Mouse (Mus musculus) forebrain, embryonic 13.5 days (tissue): ENCODE results near the gene Smc4. TPM values are rescaled to one million over a fixed set of nuclear protein-coding genes. Genes with fewer than 3 reads are reported as not detected.
"Not testable (repeated sequence)": the region's sequence is repeated elsewhere in the genome, so short reads cannot be mapped to it uniquely, and the experiment has no call there.

ENCODE experiments used
- ATAC-seq: fragments of 200-750 bp; cut with Nextera tagmentation; 2 replicates; pipeline ENCODE4 v1.8.0; 2017
- H3K27ac ChIP-seq: fragments of 300-500 bp; sonication (generic); 2 replicates; pipeline ENCODE4 v1.5.1; 2015; ENCODE audit warnings: inconsistent platforms, mild to moderate bottlenecking, moderate library complexity
- H3K27me3 ChIP-seq: fragments of 300-500 bp; sonication (generic); 2 replicates; pipeline ENCODE4 v1.6.1; 2015; ENCODE audit warnings: mild to moderate bottlenecking, inconsistent platforms
- H3K36me3 ChIP-seq: fragments of 300-500 bp; sonication (generic); 2 replicates; pipeline ENCODE4 v1.6.1; 2015; ENCODE audit warnings: mild to moderate bottlenecking, inconsistent platforms; ENCODE audit not compliant: poor library complexity, severe bottlenecking
- H3K4me1 ChIP-seq: fragments of 300-500 bp; sonication (generic); 2 replicates; pipeline ENCODE4 v1.6.1; 2015; ENCODE audit warnings: inconsistent platforms
- H3K4me2 ChIP-seq: fragments of 300-500 bp; sonication (generic); 2 replicates; pipeline ENCODE4 v1.6.1; 2015; ENCODE audit warnings: inconsistent platforms, mild to moderate bottlenecking, moderate library complexity
- H3K4me3 ChIP-seq: fragments of 300-500 bp; sonication (generic); 2 replicates; pipeline ENCODE4 v1.5.1; 2015; ENCODE audit warnings: mild to moderate bottlenecking, inconsistent platforms
- H3K9ac ChIP-seq: fragments of 300-500 bp; sonication (generic); 2 replicates; pipeline ENCODE4 v1.6.1; 2015; ENCODE audit warnings: mild to moderate bottlenecking, inconsistent platforms
- H3K9me3 ChIP-seq: fragments of 300-500 bp; sonication (generic); replicated peaks from 2 replicates; pipeline ENCODE4 v1.6.1; 2016; ENCODE audit warnings: inconsistent platforms
- WGBS: fragments of 180-500 bp; shearing (Covaris S2); methylation state at CpG from one replicate; pipeline ENCODE4 v1.1.7; 2015; 5-methylcytosine and 5-hydroxymethylcytosine counted together
- polyA plus RNA-seq: library from polyadenylated mRNA; unstranded; fragments of >200 nt; fragmentation: Nextera tagmentation; extraction: Ambion mirVana; gene quantifications from 2 replicates; pipeline ENCODE4 v1.2.1, GENCODE M21; 2015

Smc4 gene
- polyA plus RNA-seq, 1 experiment from 2014 or later: 180 TPM

GRCm38 (mm10) chr3:68977696-68978095 is 26.8 kb upstream of the Smc4 start:
- H3K27me3 ChIP-seq: no peaks in the 10 kb centered on the region
- no peak overlapping the region for H3K27ac ChIP-seq
- H3K9ac ChIP-seq: no peak overlapping the region
- H3K9me3 ChIP-seq: no peaks in the 10 kb centered on the region
- WGBS: 98% methylated on average over 4 of the region's 4 CpGs
- H3K4me3 ChIP-seq: no peak overlapping the region
- no peak for ATAC-seq
- H3K4me2 ChIP-seq: no peak overlapping the region
- H3K4me1 ChIP-seq: no peaks in the 10 kb centered on the region
- H3K36me3 ChIP-seq: peaks cover 16% of the 10 kb centered on the region

GRCm38 (mm10) chr3:68979187-68979586 is 25.4 kb upstream of the Smc4 start:
- no peak overlapping the region for H3K4me2 ChIP-seq
- H3K4me1 ChIP-seq: no peaks in the 10 kb centered on the region
- H3K36me3 ChIP-seq: peaks cover 13% of the 10 kb centered on the region
- H3K9ac ChIP-seq: no peak overlapping the region
- no peak for ATAC-seq
- H3K9me3 ChIP-seq: no peaks in the 10 kb centered on the region
- H3K4me3 ChIP-seq: no peak overlapping the region
- H3K27me3 ChIP-seq: no peaks in the 10 kb centered on the region
- no peak overlapping the region for H3K27ac ChIP-seq
- 84% methylated on average over 10 of the region's 10 CpGs for WGBS

- H3K4me1 ChIP-seq: no peaks in the 10 kb centered on the region
- H3K27ac ChIP-seq: no peak overlapping the region
- 83% methylated on average over 9 of the region's 9 CpGs for WGBS
- H3K36me3 ChIP-seq: peaks cover 19% of the 10 kb centered on the region
- no peaks in the 10 kb centered on the region for H3K9me3 ChIP-seq
- no peaks in the 10 kb centered on the region for H3K27me3 ChIP-seq
- no peak overlapping the region for H3K4me2 ChIP-seq
- no peak for ATAC-seq
- H3K4me3 ChIP-seq: no peak overlapping the region
- H3K9ac ChIP-seq: no peak overlapping the region
Measured at GRCm38 (mm10) chr3:68980898-68981297, 23.6 kb upstream of the Smc4 start.

- peaks cover 26% of the 10 kb centered on the region for H3K36me3 ChIP-seq
- no peaks in the 10 kb centered on the region for H3K9me3 ChIP-seq
- no peaks in the 10 kb centered on the region for H3K4me1 ChIP-seq
- no peak overlapping the region for H3K4me2 ChIP-seq
- no peak overlapping the region for H3K4me3 ChIP-seq
- no peaks in the 10 kb centered on the region for H3K27me3 ChIP-seq
- no peak overlapping the region for H3K9ac ChIP-seq
- no peak for ATAC-seq
- H3K27ac ChIP-seq: no peak overlapping the region
- WGBS: 90% methylated on average over 2 of the region's 2 CpGs
Measured at GRCm38 (mm10) chr3:68986550-68986949, 18.0 kb upstream of the Smc4 start.

GRCm38 (mm10) chr3:69002781-69003180 is 1.8 kb upstream of the Smc4 start:
- Histone ChIP-seq H3K9me3 (no peaks in the 10 kb centered on the region), H3K4me2 (no peak overlapping the region), H3K4me3 (no peak overlapping the region), H3K9ac (no peak overlapping the region), H3K4me1 (peaks cover 24% of the 10 kb centered on the region), H3K27me3 (no peaks in the 10 kb centered on the region), H3K27ac (no peak overlapping the region), H3K36me3 (no peaks in the 10 kb centered on the region)
- 92% methylated on average over 4 of the region's 4 CpGs for WGBS
- no peak for ATAC-seq

- Histone ChIP-seq H3K4me1 (peaks cover 30% of the 10 kb centered on the region), H3K36me3 (no peaks in the 10 kb centered on the region), H3K4me3 (peak overlapping the region; percentile 99), H3K4me2 (peak overlapping the region; percentile 84), H3K27ac (peak overlapping the region; percentile 93; the same call in 1 of the 2 replicates), H3K9me3 (no peaks in the 10 kb centered on the region), H3K9ac (peak overlapping the region; percentile 65), H3K27me3 (no peaks in the 10 kb centered on the region)
- ATAC-seq: peak; percentile 5
- WGBS: 0% methylated on average over 7 of the region's 7 CpGs
Measured at GRCm38 (mm10) chr3:69004055-69004436, 492 bp upstream of the Smc4 start.

GRCm38 (mm10) chr3:69005338-69006245 is 1.1 kb downstream of the Smc4 start:
- H3K4me3 ChIP-seq: peak overlapping the region; percentile 99
- H3K9ac ChIP-seq: peak overlapping the region; percentile 94
- no peaks in the 10 kb centered on the region for H3K27me3 ChIP-seq
- peaks cover 35% of the 10 kb centered on the region for H3K4me1 ChIP-seq
- no peaks in the 10 kb centered on the region for H3K36me3 ChIP-seq
- no peaks in the 10 kb centered on the region for H3K9me3 ChIP-seq
- peak overlapping the region; percentile 84 for H3K4me2 ChIP-seq
- WGBS: under 1% methylated on average over 71 of the region's 72 CpGs
- H3K27ac ChIP-seq: peak overlapping the region; percentile 93
- peak; percentile 62 for ATAC-seq

- WGBS: 6% methylated on average over 21 of the region's 21 CpGs
- peak overlapping the region; percentile 99 for H3K4me3 ChIP-seq
- peak overlapping the region; percentile 93; the same call in 1 of the 2 replicates for H3K27ac ChIP-seq
- peak overlapping the region; percentile 84 for H3K4me2 ChIP-seq
- H3K9me3 ChIP-seq: no peaks in the 10 kb centered on the region
- no peak for ATAC-seq
- H3K27me3 ChIP-seq: no peaks in the 10 kb centered on the region
- no peaks in the 10 kb centered on the region for H3K36me3 ChIP-seq
- peaks cover 35% of the 10 kb centered on the region for H3K4me1 ChIP-seq
- H3K9ac ChIP-seq: peak overlapping the region; percentile 94
Measured at GRCm38 (mm10) chr3:69006246-69006760, 1.8 kb downstream of the Smc4 start.

- WGBS: 87% methylated on average over 2 of the region's 2 CpGs
- Histone ChIP-seq H3K4me1 (peaks cover 25% of the 10 kb centered on the region), H3K27me3 (no peaks in the 10 kb centered on the region), H3K27ac (no peak overlapping the region), H3K9ac (no peak overlapping the region), H3K4me2 (no peak overlapping the region), H3K4me3 (no peak overlapping the region), H3K36me3 (peaks cover 6% of the 10 kb centered on the region; the same call in 1 of the 2 replicates), H3K9me3 (no peaks in the 10 kb centered on the region)
- no peak for ATAC-seq
Measured at GRCm38 (mm10) chr3:69008873-69009272, 4.3 kb downstream of the Smc4 start.

GRCm38 (mm10) chr3:69017181-69017580 is 12.6 kb downstream of the Smc4 start:
- Histone ChIP-seq H3K9me3 (no peaks in the 10 kb centered on the region), H3K27me3 (no peaks in the 10 kb centered on the region), H3K4me1 (no peaks in the 10 kb centered on the region), H3K9ac (no peak overlapping the region), H3K27ac (no peak overlapping the region), H3K4me3 (no peak overlapping the region), H3K4me2 (no peak overlapping the region), H3K36me3 (peaks cover 46% of the 10 kb centered on the region)
- 94% methylated on average over 3 of the region's 3 CpGs for WGBS
- no peak for ATAC-seq

- ATAC-seq, H3K4me2 ChIP-seq, H3K27ac ChIP-seq, H3K27me3 ChIP-seq, H3K4me1 ChIP-seq, H3K9ac ChIP-seq, H3K4me3 ChIP-seq, H3K9me3 ChIP-seq: not testable (repeated sequence)
- WGBS: 99% methylated on average over 2 of the region's 2 CpGs
- peaks cover 52% of the 10 kb centered on the region for H3K36me3 ChIP-seq
Measured at GRCm38 (mm10) chr3:69018635-69019034, 14.1 kb downstream of the Smc4 start.

GRCm38 (mm10) chr3:69020285-69020684 is 15.7 kb downstream of the Smc4 start:
- no peak overlapping the region for H3K4me3 ChIP-seq
- H3K9ac ChIP-seq: no peak overlapping the region
- no peaks in the 10 kb centered on the region for H3K9me3 ChIP-seq
- H3K27ac ChIP-seq: no peak overlapping the region
- H3K27me3 ChIP-seq: no peaks in the 10 kb centered on the region
- no peak for ATAC-seq
- H3K36me3 ChIP-seq: peaks cover 58% of the 10 kb centered on the region
- H3K4me1 ChIP-seq: no peaks in the 10 kb centered on the region
- H3K4me2 ChIP-seq: no peak overlapping the region
- WGBS: 94% methylated on average over 2 of the region's 2 CpGs
